Mouse (Mus musculus) brown adipose tissue, adult 24 weeks (tissue): ENCODE data around the gene Klhl34. TPM values are rescaled to one million over a fixed set of nuclear protein-coding genes. Genes with fewer than 3 reads are reported as not detected.

Experiments used
- H3K27ac ChIP-seq: fragments of 200-500 bp; replicated peaks from 2 replicates; pipeline ENCODE4 v1.5.1; 2012; ENCODE audit warnings: low read depth, mild to moderate bottlenecking, low read length
- H3K4me1 ChIP-seq: fragments of 200-500 bp; 2 replicates; pipeline ENCODE4 v1.6.1; 2012; ENCODE audit warnings: low read length, mixed read lengths; ENCODE audit not compliant: control insufficient read depth, insufficient read depth, insufficient read length
- H3K4me3 ChIP-seq: fragments of 200-500 bp; 2 replicates; pipeline ENCODE4 v1.5.1; 2012; ENCODE audit warnings: low read depth, mild to moderate bottlenecking, low read length, moderate library complexity; ENCODE audit not compliant: insufficient read depth
- polyA plus RNA-seq: library from polyadenylated mRNA; stranded (reverse); fragments of >200 nt; gene quantifications from 2 replicates; pipeline ENCODE4 v1.2.4, GENCODE M21; 2012; ENCODE audit not compliant: missing spikeins, insufficient read depth, insufficient read length

Klhl34 gene
- polyA plus RNA-seq: not detected in 2 replicates

DNA sequence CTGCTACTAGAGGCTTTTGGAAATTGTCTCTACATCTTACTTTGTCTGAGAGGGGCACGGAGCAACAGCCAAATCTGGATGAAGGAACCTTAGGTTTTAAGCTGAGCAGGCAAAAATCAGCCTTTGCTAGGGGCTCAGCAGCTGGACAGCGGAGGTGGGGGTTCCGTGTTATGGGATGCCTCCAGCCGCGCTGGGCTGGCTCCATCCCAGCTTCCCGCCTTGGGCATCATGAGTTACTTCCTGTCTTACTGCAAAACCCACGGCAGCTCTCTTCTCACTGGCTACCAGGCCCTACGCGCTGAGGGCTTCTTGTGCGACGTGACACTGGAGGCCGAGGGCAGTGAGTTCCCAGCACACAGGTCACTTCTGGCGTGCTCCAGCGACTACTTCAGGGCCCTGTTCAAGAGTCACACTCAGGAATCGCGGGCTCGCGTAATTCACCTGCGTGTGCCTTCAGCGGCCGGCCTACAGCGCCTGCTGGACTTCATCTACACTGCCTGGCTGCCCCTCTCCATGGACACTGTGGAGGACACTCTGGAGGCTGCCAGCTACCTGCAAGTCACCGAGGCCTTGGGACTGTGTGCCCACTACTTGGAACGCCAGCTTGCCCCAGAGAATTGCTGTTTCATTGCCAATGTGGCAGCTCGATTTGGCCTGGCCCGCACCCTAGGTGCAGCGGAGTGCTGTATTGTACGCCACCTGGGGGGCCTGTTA is at the start of gene Klhl34:
Klhl34 (plus strand) TSS at position 229 of the 714 bp plus-strand sequence.
- peak within 1 kb of the TSS; percentile 31 for H3K4me3 ChIP-seq

DNA sequence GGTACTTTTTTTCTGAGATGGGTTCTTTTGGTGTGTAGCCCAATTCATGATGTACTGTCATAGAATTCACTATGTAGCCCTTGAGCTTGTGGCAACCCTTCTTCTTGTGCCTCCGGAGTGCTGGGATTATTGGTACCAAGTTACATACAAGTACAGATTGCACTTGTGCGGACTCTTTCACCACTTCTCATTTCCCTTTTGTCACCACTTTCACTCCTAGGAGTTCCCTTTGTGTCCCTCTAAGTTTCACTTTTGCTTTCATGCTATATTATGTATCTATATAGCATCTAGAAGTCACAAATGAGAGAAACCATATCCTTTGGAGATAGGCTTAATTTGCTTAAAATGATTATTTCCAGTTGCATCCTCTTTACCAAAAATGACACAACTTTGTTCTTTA is 16.6 kb upstream of the Klhl34 start:
- Histone ChIP-seq H3K4me3 (no peak overlapping the region), H3K4me1 (no peaks in the 10 kb centered on the region), H3K27ac (no peak overlapping the region)

More for the DNA sequence above, at the start of gene Klhl34:
- H3K27ac ChIP-seq: no peak within 1 kb of the TSS
- H3K4me1 ChIP-seq: no peaks in the 10 kb centered on the region

GRCm38 (mm10) chrX:157809721-157810120 is 8.5 kb upstream of the Klhl34 start:
- Histone ChIP-seq H3K4me3 (no peak overlapping the region), H3K27ac (no peak overlapping the region), H3K4me1 (no peaks in the 10 kb centered on the region)

DNA sequence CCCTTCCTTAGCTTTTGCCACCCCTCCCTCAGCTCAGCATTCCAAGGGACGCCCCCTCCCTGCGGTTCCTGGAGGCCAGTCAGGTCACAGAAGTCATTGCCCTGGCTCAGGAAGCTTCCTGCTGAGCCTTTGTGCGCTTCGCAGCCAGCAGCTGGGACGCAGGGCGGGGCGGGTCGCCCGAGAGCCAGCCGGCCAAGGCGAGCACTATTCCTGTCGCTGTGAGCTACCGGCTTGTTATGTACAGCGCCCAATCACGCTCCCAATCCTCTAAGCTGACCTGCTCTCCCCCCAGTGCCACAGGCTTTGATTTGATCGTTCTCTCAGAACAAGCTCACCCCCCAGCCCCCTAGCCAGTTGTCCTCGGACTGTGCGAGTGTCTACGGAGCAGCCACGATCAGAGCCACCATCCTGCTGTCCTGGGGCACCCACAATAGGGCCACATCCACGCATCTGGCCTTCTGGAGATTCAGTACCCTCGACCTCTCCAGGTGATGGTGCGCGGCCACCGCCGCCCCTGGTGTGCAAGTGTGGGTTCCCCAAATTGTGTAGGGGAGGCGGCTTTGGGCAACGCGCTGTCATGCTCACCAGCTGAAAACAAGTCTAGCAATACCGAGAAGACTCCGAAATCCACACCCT is 546 bp upstream of the Klhl34 start:
- peak overlapping the region; percentile 31 for H3K4me3 ChIP-seq
- H3K27ac ChIP-seq: no peak overlapping the region
- no peaks in the 10 kb centered on the region for H3K4me1 ChIP-seq

- no peak overlapping the region for H3K4me3 ChIP-seq
- no peaks in the 10 kb centered on the region for H3K4me1 ChIP-seq
- H3K27ac ChIP-seq: no peak overlapping the region
These were observed 656 bp downstream of the Klhl34 start for GRCm38 (mm10) chrX:157818921-157819260.

GRCm38 (mm10) chrX:157829983-157830382 is 11.7 kb downstream of the Klhl34 start:
- H3K4me3 ChIP-seq: no peak overlapping the region
- no peak overlapping the region for H3K27ac ChIP-seq
- no peaks in the 10 kb centered on the region for H3K4me1 ChIP-seq

Other genes starting within 250 kb of the Klhl34 start
- 0.71 and 1.5 TPM in 2 replicates for gene Yy2, start 249.4 kb upstream of the Klhl34 start, polyA plus RNA-seq
- gene Mbtps2, start 219.7 kb upstream of the Klhl34 start, polyA plus RNA-seq: 5.0 and 6.3 TPM in 2 replicates
- gene Smpx, start 119.5 kb upstream of the Klhl34 start, polyA plus RNA-seq: 10.9 and 20.0 TPM in 2 replicates
- gene Cnksr2, start 224.9 kb downstream of the Klhl34 start, polyA plus RNA-seq: 0.24 TPM in 1 of 2 replicates, not detected in the other